Mouse (Mus musculus): ENCODE data around the gene Lingo2. TPM values are rescaled to one million over a fixed set of nuclear protein-coding genes. Genes with fewer than 3 reads are reported as not detected.

Gene Lingo2
- polyA plus RNA-seq, 1 experiment from 2014 or later, result 67.8 TPM

DNA sequence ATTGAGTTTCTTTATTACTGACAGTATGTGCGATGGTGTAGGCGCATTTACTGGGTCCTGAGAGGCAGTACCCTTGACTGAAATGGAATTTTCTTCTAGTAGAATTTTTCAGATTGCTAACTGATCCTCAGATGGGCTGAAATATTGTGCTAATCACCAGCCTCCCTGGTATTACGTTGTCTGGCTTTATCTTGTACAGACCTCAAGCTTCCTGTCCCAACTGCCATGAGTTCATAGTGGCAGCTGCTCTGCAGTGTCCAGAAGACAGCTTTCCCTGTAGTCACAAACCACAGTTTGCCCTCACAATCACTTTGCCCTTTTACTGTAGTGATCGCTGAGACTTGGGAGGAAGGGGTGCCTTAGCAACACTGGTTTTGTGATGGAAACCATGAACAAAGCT, 176.5 kb downstream of the Lingo2 start:
- Histone ChIP-seq H3K36me3 (no peaks in the 10 kb centered on the region), H3K4me2 (no peak overlapping the region), H3K9ac (no peak overlapping the region), H3K27me3 (no peaks in the 10 kb centered on the region), H3K4me3 (no peak overlapping the region), H3K9me3 (no peaks in the 10 kb centered on the region), H3K27ac (replicated peaks) (no peak overlapping the region), H3K4me1 (replicated peaks) (no peaks in the 10 kb centered on the region)
- no peak for ATAC-seq (ENCODE audit: low FRiP score, low read depth)
- WGBS, result 88% methylated on average over 4 of the region's 4 CpGs

DNA sequence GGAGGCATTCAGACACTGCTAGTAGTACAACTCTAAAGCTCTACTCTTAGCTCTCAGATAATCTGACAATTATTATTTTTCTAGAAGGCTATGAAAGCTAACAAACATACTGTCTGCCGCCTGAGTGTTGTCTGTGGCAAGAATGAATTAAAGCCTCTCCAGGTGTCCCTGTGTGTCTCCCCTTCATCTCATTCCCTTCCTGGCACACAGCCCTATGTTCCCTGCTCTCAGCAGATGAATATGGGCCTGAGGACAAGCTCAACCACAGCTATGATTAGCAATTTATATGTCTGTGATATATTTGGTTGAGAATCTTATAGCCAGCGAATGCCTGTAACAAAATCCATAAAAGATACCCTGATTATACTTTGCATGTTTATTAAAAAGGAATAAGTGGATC, 220.9 kb downstream of the Lingo2 start:
- Histone ChIP-seq H3K9me3 (no peaks in the 10 kb centered on the region), H3K4me1 (replicated peaks) (peaks cover 6% of the 10 kb centered on the region; the same call in 1 of the 2 replicates), H3K27ac (replicated peaks) (0 out of 2 replicates have a peak overlapping the region, but pooled peaks have one; percentile 30), H3K4me3 (no peak overlapping the region), H3K27me3 (no peaks in the 10 kb centered on the region), H3K9ac (no peak overlapping the region), H3K4me2 (no peak overlapping the region), H3K36me3 (no peaks in the 10 kb centered on the region)
- WGBS, result 67% methylated on average over 2 of the region's 2 CpGs
- ATAC-seq (ENCODE audit: low FRiP score, low read depth), result no peak

- Histone ChIP-seq H3K36me3 (no peaks in the 10 kb centered on the region), H3K27me3 (no peaks in the 10 kb centered on the region), H3K27ac (replicated peaks) (no peak overlapping the region), H3K9ac (no peak overlapping the region), H3K4me3 (no peak overlapping the region), H3K9me3 (no peaks in the 10 kb centered on the region), H3K4me2 (no peak overlapping the region), H3K4me1 (replicated peaks) (no peaks in the 10 kb centered on the region)
- WGBS, result 73% methylated on average over 1 of the region's 1 CpGs
- no peak for ATAC-seq (ENCODE audit: low FRiP score, low read depth)
Observed at GRCm38 (mm10) chr4:36716411-36716810, 235.1 kb downstream of the Lingo2 start.

GRCm38 (mm10) chr4:36698888-36699287, 252.7 kb downstream of the Lingo2 start:
- no peak overlapping the region for H3K4me3 ChIP-seq
- H3K9ac ChIP-seq, result no peak overlapping the region
- no peaks in the 10 kb centered on the region for H3K36me3 ChIP-seq
- H3K27ac ChIP-seq (replicated peaks), result no peak overlapping the region
- ATAC-seq (ENCODE audit: low FRiP score, low read depth), result no peak
- no peaks in the 10 kb centered on the region for H3K4me1 ChIP-seq (replicated peaks)
- H3K4me2 ChIP-seq, result no peak overlapping the region
- WGBS, result 89% methylated on average over 3 of the region's 3 CpGs
- no peaks in the 10 kb centered on the region for H3K27me3 ChIP-seq
- H3K9me3 ChIP-seq, result no peaks in the 10 kb centered on the region

GRCm38 (mm10) chr4:36696810-36697209, 254.7 kb downstream of the Lingo2 start:
- Histone ChIP-seq H3K4me1 (replicated peaks) (no peaks in the 10 kb centered on the region), H3K4me2 (no peak overlapping the region), H3K36me3 (no peaks in the 10 kb centered on the region), H3K27ac (replicated peaks) (no peak overlapping the region), H3K4me3 (no peak overlapping the region), H3K9ac (no peak overlapping the region), H3K9me3 (no peaks in the 10 kb centered on the region), H3K27me3 (no peaks in the 10 kb centered on the region)
- ATAC-seq (ENCODE audit: low FRiP score, low read depth), result no peak
- WGBS, result 81% methylated on average over 2 of the region's 2 CpGs

- Histone ChIP-seq H3K9ac (no peak overlapping the region), H3K36me3 (no peaks in the 10 kb centered on the region), H3K9me3 (no peaks in the 10 kb centered on the region), H3K27ac (replicated peaks) (no peak overlapping the region), H3K4me3 (no peak overlapping the region), H3K27me3 (no peaks in the 10 kb centered on the region), H3K4me1 (replicated peaks) (no peaks in the 10 kb centered on the region), H3K4me2 (no peak overlapping the region)
- ATAC-seq (ENCODE audit: low FRiP score, low read depth), result no peak
- WGBS, result 63% methylated on average over 2 of the region's 2 CpGs
Observed at GRCm38 (mm10) chr4:36659920-36660319, 291.6 kb downstream of the Lingo2 start.

DNA sequence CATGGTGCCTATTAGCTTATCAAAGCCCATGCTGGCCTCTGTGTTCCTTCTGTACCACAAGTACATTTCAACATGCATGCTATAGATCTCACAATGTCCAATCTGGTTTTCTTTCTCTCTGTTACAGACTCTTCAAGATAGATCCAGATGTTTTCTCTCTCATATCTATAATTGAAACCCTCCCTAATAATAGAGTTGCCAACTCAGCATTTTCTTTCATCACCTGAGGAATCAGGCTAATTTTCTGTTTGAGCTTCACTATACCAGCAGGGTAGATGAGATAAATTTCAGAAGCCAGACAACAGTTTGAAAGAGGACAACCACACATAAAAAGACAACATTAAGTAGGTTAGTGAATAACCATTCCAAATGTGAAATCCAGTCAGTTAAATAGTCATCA, 303.8 kb downstream of the Lingo2 start:
- Histone ChIP-seq H3K9ac (no peak overlapping the region), H3K4me3 (no peak overlapping the region), H3K9me3 (no peaks in the 10 kb centered on the region), H3K4me1 (replicated peaks) (no peaks in the 10 kb centered on the region), H3K27me3 (no peaks in the 10 kb centered on the region), H3K4me2 (no peak overlapping the region), H3K27ac (replicated peaks) (no peak overlapping the region), H3K36me3 (no peaks in the 10 kb centered on the region)
- no peak for ATAC-seq (ENCODE audit: low FRiP score, low read depth)

GRCm38 (mm10) chr4:36635666-36636065, 315.9 kb downstream of the Lingo2 start:
- ATAC-seq (ENCODE audit: low FRiP score, low read depth), result no peak
- Histone ChIP-seq H3K4me1 (replicated peaks) (no peaks in the 10 kb centered on the region), H3K9me3 (no peaks in the 10 kb centered on the region), H3K36me3 (no peaks in the 10 kb centered on the region), H3K27me3 (no peaks in the 10 kb centered on the region), H3K4me3 (no peak overlapping the region), H3K27ac (replicated peaks) (no peak overlapping the region), H3K9ac (no peak overlapping the region), H3K4me2 (no peak overlapping the region)
- WGBS, result 89% methylated on average over 2 of the region's 2 CpGs

DNA sequence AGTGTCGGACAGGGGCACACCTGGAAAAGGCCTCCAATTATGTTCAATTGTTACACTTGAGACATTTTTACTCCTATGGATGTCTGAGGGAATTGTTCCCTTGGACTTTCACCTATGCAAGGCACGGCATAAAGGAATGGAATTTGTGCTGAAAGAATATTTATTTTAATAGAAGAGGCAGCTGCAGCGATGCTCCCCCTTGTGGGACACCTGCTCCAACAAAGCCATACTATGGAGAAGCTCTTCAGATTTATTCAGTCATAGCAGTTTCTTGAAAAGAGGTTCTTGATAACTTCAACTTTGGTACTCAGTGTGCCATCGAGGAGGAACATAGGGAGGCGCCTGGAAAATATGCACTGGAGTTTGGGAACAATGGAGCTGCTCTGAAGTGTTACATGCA, 374.7 kb downstream of the Lingo2 start:
- no peak overlapping the region for H3K9ac ChIP-seq
- H3K4me3 ChIP-seq, result no peak overlapping the region
- WGBS, result 74% methylated on average over 5 of the region's 5 CpGs
- no peaks in the 10 kb centered on the region for H3K36me3 ChIP-seq
- H3K4me2 ChIP-seq, result no peak overlapping the region
- no peaks in the 10 kb centered on the region for H3K27me3 ChIP-seq
- ATAC-seq (ENCODE audit: low FRiP score, low read depth), result no peak
- no peaks in the 10 kb centered on the region for H3K4me1 ChIP-seq (replicated peaks)
- H3K27ac ChIP-seq (replicated peaks), result no peak overlapping the region
- H3K9me3 ChIP-seq, result no peaks in the 10 kb centered on the region

DNA sequence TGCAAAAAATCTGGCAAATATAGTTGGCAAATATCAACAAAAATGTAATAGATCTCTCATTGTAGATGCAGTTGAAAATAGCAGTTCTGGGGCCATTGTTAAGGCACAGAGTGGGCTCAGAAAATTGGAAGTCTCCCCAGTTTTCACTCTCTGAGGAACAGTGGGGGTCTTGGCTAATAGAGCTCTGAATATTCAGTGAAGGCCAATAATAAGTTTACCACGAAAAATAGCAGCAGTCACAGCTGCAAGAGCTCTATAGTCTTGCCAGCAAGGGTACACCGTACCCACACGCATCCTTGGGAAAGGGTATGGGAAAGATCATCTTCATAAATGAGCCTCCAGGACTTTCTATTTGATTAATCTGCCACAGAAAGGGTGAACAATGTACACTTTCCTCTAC, 375.3 kb downstream of the Lingo2 start:
- no peaks in the 10 kb centered on the region for H3K27me3 ChIP-seq
- H3K4me1 ChIP-seq (replicated peaks), result no peaks in the 10 kb centered on the region
- peak; percentile 68; the same call in 1 of the 2 replicates for ATAC-seq (ENCODE audit: low FRiP score, low read depth)
- WGBS, result 37% methylated on average over 3 of the region's 3 CpGs
- no peak overlapping the region for H3K4me3 ChIP-seq
- H3K27ac ChIP-seq (replicated peaks), result no peak overlapping the region
- H3K4me2 ChIP-seq, result no peak overlapping the region
- no peaks in the 10 kb centered on the region for H3K9me3 ChIP-seq
- H3K36me3 ChIP-seq, result no peaks in the 10 kb centered on the region
- no peak overlapping the region for H3K9ac ChIP-seq

DNA sequence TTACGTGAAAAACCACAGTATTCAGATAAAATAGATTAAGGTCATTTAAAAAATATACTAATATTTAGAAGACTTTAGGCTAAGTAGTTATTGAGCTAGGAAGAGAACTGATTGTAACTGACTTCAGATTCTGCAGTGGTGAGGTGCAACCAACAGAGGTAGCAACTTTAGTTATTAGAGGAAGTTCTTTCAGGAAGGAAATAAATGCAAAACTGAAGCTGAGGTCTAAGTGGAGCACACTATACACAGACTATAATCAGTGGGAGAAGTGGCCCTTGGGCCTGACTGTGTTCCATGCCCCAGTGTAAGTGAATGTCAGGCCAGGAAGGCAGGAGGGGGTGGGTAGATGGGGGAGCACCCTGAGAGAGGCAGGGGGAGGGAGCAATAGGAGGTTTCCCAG, 385.0 kb downstream of the Lingo2 start:
- H3K27me3 ChIP-seq, result no peaks in the 10 kb centered on the region
- no peak overlapping the region for H3K27ac ChIP-seq (replicated peaks)
- no peaks in the 10 kb centered on the region for H3K36me3 ChIP-seq
- ATAC-seq (ENCODE audit: low FRiP score, low read depth), result no peak
- WGBS, result 92% methylated on average over 1 of the region's 1 CpGs
- no peak overlapping the region for H3K9ac ChIP-seq
- no peaks in the 10 kb centered on the region for H3K4me1 ChIP-seq (replicated peaks)
- no peak overlapping the region for H3K4me3 ChIP-seq
- H3K4me2 ChIP-seq, result no peak overlapping the region
- H3K9me3 ChIP-seq, result no peaks in the 10 kb centered on the region

- Histone ChIP-seq H3K36me3 (no peaks in the 10 kb centered on the region), H3K4me1 (replicated peaks) (no peaks in the 10 kb centered on the region), H3K4me2 (no peak overlapping the region), H3K27ac (replicated peaks) (no peak overlapping the region), H3K9me3 (no peaks in the 10 kb centered on the region), H3K9ac (no peak overlapping the region), H3K27me3 (no peaks in the 10 kb centered on the region), H3K4me3 (no peak overlapping the region)
- ATAC-seq (ENCODE audit: low FRiP score, low read depth), result no peak
- 88% methylated on average over 1 of the region's 1 CpGs for WGBS
Observed at GRCm38 (mm10) chr4:36560997-36561396, 390.6 kb downstream of the Lingo2 start.

GRCm38 (mm10) chr4:36540664-36541360, 410.7 kb downstream of the Lingo2 start:
- Histone ChIP-seq H3K9ac (no peak overlapping the region), H3K9me3 (no peaks in the 10 kb centered on the region), H3K4me3 (no peak overlapping the region), H3K36me3 (no peaks in the 10 kb centered on the region), H3K27me3 (no peaks in the 10 kb centered on the region), H3K27ac (replicated peaks) (no peak overlapping the region), H3K4me2 (no peak overlapping the region), H3K4me1 (replicated peaks) (no peaks in the 10 kb centered on the region)
- ATAC-seq (ENCODE audit: low FRiP score, low read depth), result no peak
- WGBS, result 71% methylated on average over 2 of the region's 2 CpGs

All from hindbrain, embryonic 15.5 days (tissue).